Mouse (Mus musculus) kidney, embryonic 14.5 days (tissue): ENCODE measurements around the gene Gm14569. TPM values are rescaled to one million over a fixed set of nuclear protein-coding genes. Genes with fewer than 3 reads are reported as not detected.

Experiments
- ATAC-seq: fragments of 200-750 bp; cut with Nextera tagmentation; 2 replicates; pipeline ENCODE4 v1.8.0; 2017; ENCODE audit warnings: moderate number of reproducible peaks, mild to moderate bottlenecking, moderate TSS enrichment, moderate library complexity; ENCODE audit not compliant: low FRiP score, low TSS enrichment
- H3K27ac ChIP-seq: fragments of 300-500 bp; sonication (generic); 2 replicates; pipeline ENCODE4 v1.5.1; 2014; ENCODE audit warnings: low read depth, mild to moderate bottlenecking, low read length, moderate library complexity, mixed read lengths
- H3K27me3 ChIP-seq: fragments of 300-500 bp; sonication (generic); 2 replicates; pipeline ENCODE4 v1.6.1; 2014; ENCODE audit warnings: mild to moderate bottlenecking, low read length; ENCODE audit not compliant: control insufficient read depth, insufficient read depth
- H3K36me3 ChIP-seq: fragments of 300-500 bp; sonication (generic); 2 replicates; pipeline ENCODE4 v1.6.1; 2014; ENCODE audit warnings: low read length, mixed read lengths; ENCODE audit not compliant: control insufficient read depth, insufficient read depth
- H3K4me1 ChIP-seq: fragments of 300-500 bp; sonication (generic); 2 replicates; pipeline ENCODE4 v1.6.1; 2014; ENCODE audit warnings: low read length, mixed read lengths; ENCODE audit not compliant: control insufficient read depth, insufficient read depth
- H3K4me2 ChIP-seq: fragments of 300-500 bp; sonication (generic); replicated peaks from 2 replicates; pipeline ENCODE4 v1.6.1; 2014; ENCODE audit warnings: low read depth, mild to moderate bottlenecking, low read length
- H3K4me3 ChIP-seq: fragments of 300-500 bp; sonication (generic); 2 replicates; pipeline ENCODE4 v1.5.1; 2014; ENCODE audit warnings: mild to moderate bottlenecking, low read length
- H3K9ac ChIP-seq: fragments of 300-500 bp; sonication (generic); 2 replicates; pipeline ENCODE4 v1.6.1; 2014; ENCODE audit warnings: low read depth, mild to moderate bottlenecking, low read length, moderate library complexity
- H3K9me3 ChIP-seq: fragments of 300-500 bp; sonication (generic); 2 replicates; pipeline ENCODE4 v1.6.1; 2016; ENCODE audit warnings: low read length; ENCODE audit not compliant: control insufficient read depth
- WGBS: fragments of 180-500 bp; shearing (Covaris S2); extraction: QIAGEN DNeasy Blood & Tissue Kit; methylation state at CpG from one replicate; pipeline ENCODE4 v1.1.7; 2014; 5-methylcytosine and 5-hydroxymethylcytosine counted together
- polyA plus RNA-seq: library from polyadenylated mRNA; unstranded; fragments of >200 nt; fragmentation: Nextera tagmentation; extraction: Ambion mirVana; gene quantifications from 2 replicates; pipeline ENCODE4 v1.2.1, GENCODE M21; 2014

The Gm14569 gene
- polyA plus RNA-seq, 1 experiment from 2014 or later, result not detected

DNA sequence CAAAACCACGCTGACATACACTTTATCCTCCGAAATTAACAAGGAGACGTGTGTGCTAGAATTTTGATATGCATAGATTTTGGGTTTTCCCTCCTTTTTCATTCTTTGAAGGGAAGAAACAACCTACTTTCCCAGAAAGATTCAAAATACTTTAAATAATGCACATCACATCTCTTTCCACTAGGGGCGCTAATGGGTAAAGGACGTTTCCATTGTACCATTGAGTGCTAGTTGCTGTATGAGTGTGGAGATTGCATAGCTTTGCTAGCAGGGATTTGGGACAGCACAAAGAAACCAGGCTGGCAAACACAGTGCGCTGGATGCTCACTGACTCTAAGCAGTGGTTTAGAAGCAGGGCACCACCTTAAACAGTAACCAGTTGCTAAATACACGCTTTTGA, 3.6 kb downstream of the Gm14569 start:
- Histone ChIP-seq H3K4me3 (no peak overlapping the region), H3K36me3 (no peaks in the 10 kb centered on the region), H3K9ac (no peak overlapping the region), H3K4me2 (no peak overlapping the region), H3K27ac (no peak overlapping the region), H3K9me3 (no peaks in the 10 kb centered on the region), H3K27me3 (no peaks in the 10 kb centered on the region), H3K4me1 (no peaks in the 10 kb centered on the region)
- no peak for ATAC-seq
- 45% methylated on average over 7 of the region's 7 CpGs for WGBS

DNA sequence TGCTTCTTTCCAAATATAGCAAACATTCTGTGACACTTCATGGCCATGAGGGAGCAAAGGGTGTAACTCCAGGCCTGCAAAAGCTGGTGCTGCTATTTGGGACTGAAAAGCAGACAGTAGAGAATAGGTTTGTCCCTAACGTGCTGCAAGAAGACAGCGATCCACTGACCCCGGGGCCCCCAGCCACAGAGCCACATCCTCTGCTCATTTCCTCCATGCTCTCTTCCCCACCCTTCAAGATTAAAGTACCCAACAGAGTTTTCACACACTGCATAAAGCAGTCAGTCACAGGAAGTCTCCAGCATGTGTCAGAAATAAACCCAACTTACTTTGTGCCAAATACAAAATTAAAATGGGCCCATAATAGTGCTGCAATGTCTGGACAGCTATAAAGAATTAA, 16.8 kb downstream of the Gm14569 start:
- H3K9ac ChIP-seq, result no peak overlapping the region
- H3K27ac ChIP-seq, result no peak overlapping the region
- 66% methylated on average over 3 of the region's 3 CpGs for WGBS
- H3K4me1 ChIP-seq, result no peaks in the 10 kb centered on the region
- no peak overlapping the region for H3K4me3 ChIP-seq
- no peaks in the 10 kb centered on the region for H3K9me3 ChIP-seq
- no peak for ATAC-seq
- no peak overlapping the region for H3K4me2 ChIP-seq
- H3K27me3 ChIP-seq, result no peaks in the 10 kb centered on the region
- no peaks in the 10 kb centered on the region for H3K36me3 ChIP-seq

DNA sequence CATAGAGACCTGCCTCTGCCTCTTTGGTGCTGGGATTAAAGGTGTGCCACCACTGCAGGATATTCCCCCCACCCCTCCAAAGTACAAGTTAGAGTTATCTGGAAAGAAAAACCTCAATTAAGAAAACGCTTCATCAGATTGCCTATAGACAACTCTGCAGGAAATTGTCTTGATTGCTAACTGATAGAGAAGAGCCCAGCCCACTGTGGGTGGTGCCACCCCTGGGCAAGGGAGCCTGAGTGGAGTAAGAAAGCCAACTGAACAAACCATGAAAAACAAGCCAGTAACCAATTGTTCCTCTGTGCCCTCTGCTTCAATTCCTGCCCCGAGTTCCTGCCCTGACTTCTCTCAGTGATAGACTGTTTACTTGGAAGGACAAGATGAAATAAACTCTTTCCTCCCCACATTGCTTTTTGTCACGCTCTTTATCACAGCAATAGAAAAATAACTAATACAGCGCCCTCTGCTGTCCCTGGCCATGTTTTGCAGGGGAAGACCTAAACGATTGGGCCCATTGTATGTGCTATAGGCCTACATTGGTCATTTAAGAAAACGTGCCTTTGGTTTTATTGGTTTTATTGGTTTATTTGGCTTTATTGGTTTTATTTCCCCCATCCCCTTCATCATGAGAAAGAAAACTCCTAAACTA, 17.4 kb downstream of the Gm14569 start:
- ATAC-seq, result no peak
- Histone ChIP-seq H3K27ac (no peak overlapping the region), H3K4me2 (no peak overlapping the region), H3K4me1 (no peaks in the 10 kb centered on the region), H3K27me3 (no peaks in the 10 kb centered on the region), H3K9me3 (no peaks in the 10 kb centered on the region), H3K4me3 (no peak overlapping the region), H3K36me3 (no peaks in the 10 kb centered on the region), H3K9ac (no peak overlapping the region)
- 55% methylated on average over 6 of the region's 6 CpGs for WGBS

DNA sequence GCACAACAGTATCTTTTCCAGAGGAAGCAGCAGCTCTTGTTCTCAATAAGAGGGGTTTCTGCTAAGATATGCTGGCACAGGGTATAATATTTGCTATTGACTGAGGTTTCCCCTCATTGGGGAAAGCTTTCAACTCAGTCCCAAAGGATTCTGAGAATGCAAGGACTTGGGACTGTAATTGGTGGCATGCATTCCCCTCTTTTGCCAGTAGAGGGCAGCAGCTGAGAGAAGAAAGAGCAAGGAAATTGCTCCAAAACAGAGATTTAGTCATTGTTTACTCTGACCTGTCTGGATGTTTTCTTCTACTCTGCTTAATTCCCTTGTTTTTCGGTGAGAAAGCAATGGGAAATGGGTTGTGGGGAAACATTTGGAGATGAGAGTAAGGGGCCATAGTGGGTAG, 35.6 kb downstream of the Gm14569 start:
- ATAC-seq, result no peak
- no peak overlapping the region for H3K9ac ChIP-seq
- no peak overlapping the region for H3K4me3 ChIP-seq
- H3K4me2 ChIP-seq, result no peak overlapping the region
- WGBS, result 39% methylated on average over 1 of the region's 1 CpGs
- no peaks in the 10 kb centered on the region for H3K4me1 ChIP-seq
- no peaks in the 10 kb centered on the region for H3K27me3 ChIP-seq
- H3K36me3 ChIP-seq, result no peaks in the 10 kb centered on the region
- no peak overlapping the region for H3K27ac ChIP-seq
- H3K9me3 ChIP-seq, result no peaks in the 10 kb centered on the region

DNA sequence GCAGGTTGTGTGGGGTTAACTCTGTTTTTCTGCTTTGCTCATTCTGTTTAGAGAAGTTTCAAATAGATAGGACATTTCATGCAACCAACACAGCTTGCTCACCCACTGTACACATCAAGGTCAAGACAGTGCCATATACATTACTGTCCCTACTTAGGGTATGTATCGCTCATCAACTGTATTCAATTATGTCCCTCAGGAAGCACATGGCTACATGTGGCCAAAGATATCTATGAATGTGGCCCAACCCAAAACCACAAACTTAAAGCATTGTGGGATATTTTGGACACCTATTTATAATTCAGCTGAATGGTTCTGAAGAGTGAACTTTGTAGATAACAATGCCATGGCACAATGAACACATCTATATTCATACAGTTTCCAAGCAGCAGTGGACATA, 53.7 kb downstream of the Gm14569 start:
- Histone ChIP-seq H3K36me3 (no peaks in the 10 kb centered on the region), H3K27me3 (no peaks in the 10 kb centered on the region), H3K4me3 (no peak overlapping the region), H3K27ac (no peak overlapping the region), H3K4me1 (no peaks in the 10 kb centered on the region), H3K9ac (no peak overlapping the region), H3K9me3 (no peaks in the 10 kb centered on the region), H3K4me2 (no peak overlapping the region)
- WGBS, result 88% methylated on average over 1 of the region's 1 CpGs
- no peak for ATAC-seq

DNA sequence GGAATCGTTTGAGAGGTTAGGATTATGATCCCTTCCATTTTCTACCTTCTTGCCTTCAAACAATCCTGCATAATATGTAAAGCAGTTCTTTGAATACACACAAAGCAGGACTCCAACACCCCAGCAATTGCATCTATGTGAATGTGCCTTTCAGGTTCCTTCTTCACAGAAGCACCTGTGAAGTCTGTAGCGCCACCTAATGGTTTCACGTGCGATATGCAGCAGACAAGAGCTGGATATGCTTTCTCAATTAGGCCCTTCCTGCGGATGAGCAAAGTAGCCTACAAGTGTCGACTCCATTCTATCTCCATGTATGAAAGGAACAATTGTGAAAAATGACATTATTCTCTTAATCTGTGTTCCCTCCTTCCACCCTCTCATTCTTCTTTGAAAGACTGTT, 56.6 kb downstream of the Gm14569 start:
- no peak overlapping the region for H3K27ac ChIP-seq
- H3K4me1 ChIP-seq, result no peaks in the 10 kb centered on the region
- H3K9me3 ChIP-seq, result no peaks in the 10 kb centered on the region
- H3K4me2 ChIP-seq, result no peak overlapping the region
- WGBS, result 49% methylated on average over 6 of the region's 6 CpGs
- no peak overlapping the region for H3K4me3 ChIP-seq
- H3K36me3 ChIP-seq, result no peaks in the 10 kb centered on the region
- no peaks in the 10 kb centered on the region for H3K27me3 ChIP-seq
- ATAC-seq, result no peak
- H3K9ac ChIP-seq, result no peak overlapping the region

DNA sequence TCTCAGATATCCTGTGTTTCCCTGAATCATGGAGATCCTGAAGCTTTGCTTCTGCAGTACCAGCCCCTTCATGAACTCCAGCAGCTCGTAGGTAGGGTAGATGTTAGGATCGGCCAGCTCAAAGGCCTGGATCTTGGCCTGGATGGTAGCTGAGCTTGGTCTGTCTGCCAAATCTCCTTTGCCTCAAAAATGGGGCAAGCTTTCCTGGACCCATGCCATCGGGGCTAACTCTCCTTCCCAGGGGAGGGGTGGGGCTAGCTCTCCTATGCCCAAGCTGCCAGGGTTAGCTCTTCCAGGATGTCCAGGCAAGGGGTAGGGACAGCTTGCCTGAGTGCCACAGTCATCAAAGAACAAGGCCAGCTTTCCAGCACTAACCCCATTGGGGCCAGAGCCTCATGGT, 72.5 kb downstream of the Gm14569 start:
- H3K9me3 ChIP-seq, result no peaks in the 10 kb centered on the region
- H3K4me2 ChIP-seq, result no peak overlapping the region
- WGBS, result 87% methylated on average over 3 of the region's 3 CpGs
- no peak overlapping the region for H3K9ac ChIP-seq
- no peak overlapping the region for H3K4me3 ChIP-seq
- H3K4me1 ChIP-seq, result no peaks in the 10 kb centered on the region
- H3K27me3 ChIP-seq, result no peaks in the 10 kb centered on the region
- no peak for ATAC-seq
- no peaks in the 10 kb centered on the region for H3K36me3 ChIP-seq
- no peak overlapping the region for H3K27ac ChIP-seq

DNA sequence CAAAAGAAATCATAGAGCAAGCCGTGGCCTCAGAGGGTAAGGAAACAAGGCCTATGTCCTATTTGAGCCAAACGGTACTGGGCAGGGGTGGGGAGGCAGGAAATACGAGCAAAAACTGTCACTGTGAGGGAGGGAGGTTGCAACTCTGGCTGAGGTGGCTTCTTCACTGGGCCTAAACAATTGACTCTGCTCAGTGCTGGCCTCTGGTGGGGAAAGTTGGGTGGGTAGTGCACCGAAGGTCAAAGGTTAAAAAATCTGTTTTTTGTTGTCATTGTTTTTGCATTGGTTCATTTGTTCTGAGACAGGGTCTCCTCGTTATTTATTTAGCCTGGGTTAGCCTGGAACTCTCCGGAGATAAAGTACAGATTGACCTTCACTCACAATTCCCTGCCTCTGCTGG, 89.3 kb downstream of the Gm14569 start:
- Histone ChIP-seq H3K4me1 (no peaks in the 10 kb centered on the region), H3K4me3 (no peak overlapping the region), H3K9me3 (no peaks in the 10 kb centered on the region), H3K27ac (no peak overlapping the region), H3K4me2 (no peak overlapping the region), H3K36me3 (no peaks in the 10 kb centered on the region), H3K27me3 (no peaks in the 10 kb centered on the region), H3K9ac (no peak overlapping the region)
- 55% methylated on average over 6 of the region's 6 CpGs for WGBS
- ATAC-seq, result no peak

DNA sequence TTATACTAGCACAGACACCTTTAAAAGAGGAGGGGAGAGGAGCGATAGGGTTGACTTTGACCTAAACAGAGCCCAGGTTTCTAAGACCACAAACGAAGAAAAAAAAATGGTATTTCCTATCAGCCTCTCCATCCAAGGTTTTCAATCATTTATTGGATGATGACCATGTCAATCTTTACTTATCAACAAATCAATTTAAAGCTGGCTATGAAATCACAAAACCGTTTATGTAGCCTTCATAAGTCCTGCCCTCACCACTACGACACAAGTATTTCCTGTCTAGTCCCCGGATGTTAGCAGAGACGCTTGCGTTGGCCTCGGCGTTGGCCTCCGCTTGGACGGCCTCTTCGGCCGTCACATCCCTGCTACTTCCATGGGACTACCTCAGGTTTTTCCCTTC, 90.7 kb downstream of the Gm14569 start, which contains the start of gene Gm6268:
Gene Gm6268, plus strand, starts transcription at position 301 of the 400 bp plus-strand sequence.
- Histone ChIP-seq H3K4me3 (no peak within 1 kb of the TSS), H3K9me3 (no peaks in the 10 kb centered on the region), H3K27me3 (no peaks in the 10 kb centered on the region), H3K9ac (no peak within 1 kb of the TSS), H3K27ac (no peak within 1 kb of the TSS), H3K36me3 (no peaks in the 10 kb centered on the region), H3K4me1 (no peaks in the 10 kb centered on the region), H3K4me2 (no peak within 1 kb of the TSS)
- no peak for ATAC-seq
- 93% methylated on average over 13 of the region's 13 CpGs for WGBS
